Mouse (Mus musculus): Measurements from ENCODE around the gene Map4k5. TPM values are rescaled to one million over a fixed set of nuclear protein-coding genes. Genes with fewer than 3 reads are reported as not detected.

Map4k5 gene
- polyA plus RNA-seq, 1 experiment from 2014 or later, result 65.7 TPM

GRCm38 (mm10) chr12:69867338-69867737, 25.7 kb downstream of the Map4k5 start:
- CTCF ChIA-PET, result no interaction called here
- H3K27me3 ChIP-seq, result no peaks in the 10 kb centered on the region
- DNase-seq (ENCODE audit: low read depth, low spot score) (no peak), ATAC-seq (no peak)
- in situ Hi-C loops (cut with MboI; ENCODE audit: low pct_unique_long_range_greater_than_20kb), result no loop called here
- POLR2A ChIA-PET, result no interaction called here
- TF ChIP-seq CTCF (IDR thresholded peaks at IDR 0.05), result no peak

GRCm38 (mm10) chr12:69864164-69864692, 28.8 kb downstream of the Map4k5 start:
- POLR2A ChIA-PET, result no interaction called here
- no peak for DNase-seq (ENCODE audit: low read depth, low spot score)
- CTCF ChIA-PET, result interaction anchor here (1.0 to 1.4 kb wide), 3 partner anchors 16 to 23 kb away, joined by 3 read pairs; no protein-coding TSS in a partner anchor
- in situ Hi-C loops (cut with MboI; ENCODE audit: low pct_unique_long_range_greater_than_20kb), result no loop called here
- H3K27me3 ChIP-seq, result no peaks in the 10 kb centered on the region
- no peak for TF ChIP-seq CTCF (IDR thresholded peaks at IDR 0.05)
- no peak for ATAC-seq

DNA sequence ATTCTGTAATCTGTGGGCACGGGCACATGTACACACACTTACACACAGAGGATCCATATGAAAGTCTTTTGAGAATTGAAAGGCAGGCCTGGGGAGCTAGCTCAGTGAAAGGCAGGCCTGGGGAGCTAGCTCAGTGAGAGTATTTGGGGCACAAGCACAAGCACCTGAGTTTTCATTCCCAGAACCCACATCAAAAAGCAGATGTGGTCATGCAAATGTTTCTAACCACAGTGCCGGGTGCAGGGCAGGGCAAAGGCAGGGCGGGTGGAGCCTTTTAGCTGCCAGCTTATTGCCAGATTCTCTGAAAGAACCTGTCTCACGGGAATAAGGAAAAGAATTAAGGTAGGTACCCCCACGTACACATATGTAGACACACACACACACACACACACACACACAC, 29.5 kb downstream of the Map4k5 start:
- ChIA-PET POLR2A (no interaction called here), CTCF (interaction anchor here (0.9 to 1.4 kb wide), 4 partner anchors 12 to 24 kb away, joined by 3 read pairs; no protein-coding TSS in a partner anchor)
- H3K27me3 ChIP-seq, result no peaks in the 10 kb centered on the region
- TF ChIP-seq CTCF (IDR thresholded peaks at IDR 0.05), result no peak
- in situ Hi-C loops (cut with MboI; ENCODE audit: low pct_unique_long_range_greater_than_20kb), result no loop called here
- DNase-seq (ENCODE audit: low read depth, low spot score), result no peak
- no peak for ATAC-seq

DNA sequence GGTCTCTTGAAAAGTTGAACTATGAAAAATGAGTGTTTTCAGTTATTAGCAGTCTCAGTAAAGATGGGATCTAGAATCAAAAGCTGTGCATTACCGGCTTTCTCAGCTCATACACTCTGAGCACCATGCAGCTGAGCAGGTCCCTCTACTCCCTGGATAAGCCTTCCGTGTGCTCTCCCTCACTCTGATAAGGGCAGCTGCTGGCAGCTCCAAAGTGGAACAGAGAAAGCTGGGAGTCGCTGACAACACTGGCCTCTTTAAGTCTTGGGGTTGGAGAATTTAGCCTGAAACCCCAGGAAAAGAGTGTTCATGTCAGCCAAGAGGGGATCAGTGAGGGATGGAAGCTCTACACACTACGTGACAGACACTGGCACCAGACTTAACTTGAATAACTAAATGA, 34.2 kb downstream of the Map4k5 start:
- ChIA-PET CTCF (interaction anchor here (0.7 to 1.5 kb wide), 3 partner anchors 13 to 20 kb away, joined by 3 read pairs; no protein-coding TSS in a partner anchor), POLR2A (no interaction called here)
- in situ Hi-C loops (cut with MboI; ENCODE audit: low pct_unique_long_range_greater_than_20kb), result no loop called here
- no peaks in the 10 kb centered on the region for H3K27me3 ChIP-seq
- ATAC-seq, result no peak
- no peak for DNase-seq (ENCODE audit: low read depth, low spot score)
- TF ChIP-seq CTCF (IDR thresholded peaks at IDR 0.05), result no peak

- DNase-seq (ENCODE audit: low read depth, low spot score) (no peak), ATAC-seq (no peak)
- H3K27me3 ChIP-seq, result no peaks in the 10 kb centered on the region
- ChIA-PET CTCF (interaction anchor here (0.9 to 1.4 kb wide), 3 partner anchors 8 to 100 kb away, joined by 3 read pairs; partner anchors contain the start of genes Atl1 and Map4k5), POLR2A (no interaction called here)
- in situ Hi-C loops (cut with MboI; ENCODE audit: low pct_unique_long_range_greater_than_20kb), result no loop called here
- no peak for TF ChIP-seq CTCF (IDR thresholded peaks at IDR 0.05)
Observed at GRCm38 (mm10) chr12:69857597-69857996, 35.4 kb downstream of the Map4k5 start.

GRCm38 (mm10) chr12:69856398-69856797, 36.6 kb downstream of the Map4k5 start:
- in situ Hi-C loops (cut with MboI; ENCODE audit: low pct_unique_long_range_greater_than_20kb), result no loop called here
- no peaks in the 10 kb centered on the region for H3K27me3 ChIP-seq
- DNase-seq (ENCODE audit: low read depth, low spot score) (no peak), ATAC-seq (no peak)
- no peak for TF ChIP-seq CTCF (IDR thresholded peaks at IDR 0.05)
- ChIA-PET CTCF (interaction anchor here (0.9 to 1.4 kb wide), 2 partner anchors 12 to 37 kb away, joined by 3 read pairs; partner anchors contain the start of genes Atl1 and Map4k5), POLR2A (no interaction called here)

DNA sequence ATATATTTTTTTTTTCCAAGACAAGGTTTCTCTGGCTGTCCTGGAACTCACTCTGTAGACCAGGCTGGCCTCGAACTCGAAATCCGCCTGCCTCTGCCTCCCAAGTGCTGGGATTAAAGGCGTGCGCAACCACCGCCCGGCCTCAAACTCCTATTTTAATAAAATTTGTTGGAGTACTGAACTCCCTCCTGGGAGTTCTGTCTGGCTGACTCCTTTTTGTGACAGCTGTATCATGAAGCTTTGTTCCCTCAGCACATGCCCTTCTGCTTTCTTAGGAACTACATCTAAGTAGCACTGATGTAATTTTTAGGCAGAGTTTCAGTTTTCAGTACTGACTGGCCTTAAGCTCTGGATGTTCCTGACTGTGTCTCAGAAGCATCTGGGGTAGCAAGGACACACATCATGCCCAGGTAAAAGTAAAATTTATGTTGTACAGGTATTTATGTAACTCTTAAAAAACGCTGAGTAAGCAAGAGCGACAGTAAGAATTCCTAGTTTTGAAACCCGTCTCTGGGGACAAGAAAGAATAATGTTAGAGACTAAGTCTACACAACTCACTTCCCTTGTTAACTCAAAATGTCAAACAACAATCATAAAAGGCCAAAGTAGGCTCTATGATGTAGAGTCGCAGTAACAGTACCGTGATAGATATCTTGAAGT, 37.2 kb downstream of the Map4k5 start:
- ATAC-seq, result no peak
- DNase-seq (ENCODE audit: low read depth, low spot score), result no peak
- TF ChIP-seq CTCF (IDR thresholded peaks at IDR 0.05), result no peak
- in situ Hi-C loops (cut with MboI; ENCODE audit: low pct_unique_long_range_greater_than_20kb), result no loop called here
- H3K27me3 ChIP-seq, result no peaks in the 10 kb centered on the region
- ChIA-PET CTCF (interaction anchor here (1.4 kb wide), 1 partner anchor 12 kb away, joined by 3 read pairs; no protein-coding TSS in a partner anchor), POLR2A (no interaction called here)

- TF ChIP-seq CTCF (IDR thresholded peaks at IDR 0.05), result no peak
- ATAC-seq (no peak), DNase-seq (ENCODE audit: low read depth, low spot score) (no peak)
- POLR2A ChIA-PET, result no interaction called here
- no peaks in the 10 kb centered on the region for H3K27me3 ChIP-seq
- CTCF ChIA-PET, result interaction anchor here (0.9 kb wide), 1 partner anchor 96 kb away, joined by 3 read pairs; no protein-coding TSS in a partner anchor
- in situ Hi-C loops (cut with MboI; ENCODE audit: low pct_unique_long_range_greater_than_20kb), result no loop called here
Observed at GRCm38 (mm10) chr12:69853942-69854341, 39.1 kb downstream of the Map4k5 start.

DNA sequence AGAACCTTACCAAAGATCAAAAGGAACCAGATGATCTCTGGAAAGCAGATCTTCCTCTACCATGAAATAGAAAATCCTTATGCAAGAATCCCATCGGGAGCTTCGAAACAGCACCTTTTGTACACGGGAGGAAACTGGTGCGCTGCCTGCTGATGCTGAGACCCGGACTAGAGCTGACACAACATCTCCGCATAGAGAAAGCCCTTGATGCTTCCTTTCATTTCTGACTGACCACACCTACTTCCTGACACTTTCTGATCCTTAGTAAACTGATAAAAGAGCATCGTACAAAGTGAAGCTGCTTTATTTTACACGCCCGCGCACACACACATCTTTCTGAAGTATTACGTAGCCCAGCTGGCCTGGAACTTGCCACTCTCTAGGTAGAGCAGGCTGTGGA, 39.6 kb downstream of the Map4k5 start:
- ChIA-PET CTCF (interaction anchor here (0.9 kb wide), 1 partner anchor 95 kb away, joined by 3 read pairs; no protein-coding TSS in a partner anchor), POLR2A (no interaction called here)
- H3K27me3 ChIP-seq, result no peaks in the 10 kb centered on the region
- in situ Hi-C loops (cut with MboI; ENCODE audit: low pct_unique_long_range_greater_than_20kb), result no loop called here
- ATAC-seq (no peak), DNase-seq (ENCODE audit: low read depth, low spot score) (no peak)
- no peak for TF ChIP-seq CTCF (IDR thresholded peaks at IDR 0.05)

GRCm38 (mm10) chr12:69852288-69852687, 40.7 kb downstream of the Map4k5 start:
- POLR2A ChIA-PET, result no interaction called here
- no peak for TF ChIP-seq CTCF (IDR thresholded peaks at IDR 0.05)
- CTCF ChIA-PET, result interaction anchor here (1.2 kb wide), 1 partner anchor 42 kb away, joined by 4 read pairs; no protein-coding TSS in a partner anchor
- ATAC-seq, result no peak
- in situ Hi-C loops (cut with MboI; ENCODE audit: low pct_unique_long_range_greater_than_20kb), result no loop called here
- no peaks in the 10 kb centered on the region for H3K27me3 ChIP-seq
- DNase-seq (ENCODE audit: low read depth, low spot score), result no peak

Measured in Patski (cell line).